Mouse (Mus musculus): Measurements from ENCODE around the gene D8Ertd738e. TPM values are rescaled to one million over a fixed set of nuclear protein-coding genes. Genes with fewer than 3 reads are reported as not detected.

Gene D8Ertd738e
- polyA plus RNA-seq, 1 experiment from 2014 or later, result 266 TPM

- peak overlapping the region; percentile 53; the same call in 1 of the 2 replicates for H3K9ac ChIP-seq
- 49% methylated on average over 11 of the region's 11 CpGs for WGBS
- no peaks in the 10 kb centered on the region for H3K36me3 ChIP-seq
- H3K27me3 ChIP-seq, result peaks cover 24% of the 10 kb centered on the region
- H3K4me3 ChIP-seq, result 0 out of 2 replicates have a peak overlapping the region, but pooled peaks have one; percentile 44
- H3K9me3 ChIP-seq (replicated peaks), result no peaks in the 10 kb centered on the region
- ATAC-seq (ENCODE audit: low FRiP score), result no peak
- H3K4me2 ChIP-seq (replicated peaks), result no peak overlapping the region
- peak overlapping the region; percentile 70 for H3K27ac ChIP-seq
- peaks cover 61% of the 10 kb centered on the region for H3K4me1 ChIP-seq
Measured at GRCm38 (mm10) chr8:84199348-84200125, 50.0 kb downstream of the D8Ertd738e start.

GRCm38 (mm10) chr8:84198871-84199270, 50.6 kb downstream of the D8Ertd738e start:
- Histone ChIP-seq H3K9me3 (replicated peaks) (no peaks in the 10 kb centered on the region), H3K27me3 (peaks cover 24% of the 10 kb centered on the region), H3K4me1 (peaks cover 58% of the 10 kb centered on the region), H3K27ac (peak overlapping the region; percentile 91), H3K36me3 (no peaks in the 10 kb centered on the region), H3K4me3 (no peak overlapping the region), H3K4me2 (replicated peaks) (peak overlapping the region; percentile 60), H3K9ac (no peak overlapping the region; the same call in 1 of the 2 replicates)
- 22% methylated on average over 4 of the region's 4 CpGs for WGBS
- ATAC-seq (ENCODE audit: low FRiP score), result no peak

- H3K4me1 ChIP-seq, result peaks cover 51% of the 10 kb centered on the region
- no peaks in the 10 kb centered on the region for H3K36me3 ChIP-seq
- peak overlapping the region; percentile 91 for H3K27ac ChIP-seq
- H3K27me3 ChIP-seq, result peaks cover 28% of the 10 kb centered on the region
- ATAC-seq (ENCODE audit: low FRiP score), result peak; percentile 74
- peak overlapping the region; percentile 48 for H3K4me3 ChIP-seq
- H3K9ac ChIP-seq, result peak overlapping the region; percentile 50
- peak overlapping the region; percentile 60 for H3K4me2 ChIP-seq (replicated peaks)
- 4% methylated on average over 30 of the region's 30 CpGs for WGBS
- no peaks in the 10 kb centered on the region for H3K9me3 ChIP-seq (replicated peaks)
Measured at GRCm38 (mm10) chr8:84197922-84198774, 51.4 kb downstream of the D8Ertd738e start.

- Histone ChIP-seq H3K9ac (peak overlapping the region; percentile 50; the same call in 1 of the 2 replicates), H3K4me1 (peaks cover 51% of the 10 kb centered on the region), H3K36me3 (no peaks in the 10 kb centered on the region), H3K27ac (peak overlapping the region; percentile 91), H3K27me3 (peaks cover 27% of the 10 kb centered on the region), H3K4me3 (peak overlapping the region; percentile 48), H3K4me2 (replicated peaks) (peak overlapping the region; percentile 60), H3K9me3 (replicated peaks) (no peaks in the 10 kb centered on the region)
- 2% methylated on average over 43 of the region's 43 CpGs for WGBS
- peak; percentile 52 for ATAC-seq (ENCODE audit: low FRiP score)
Measured at GRCm38 (mm10) chr8:84197141-84197921, 52.2 kb downstream of the D8Ertd738e start.

MicroRNA genes within 50 kb of the gene (microRNA counts, 519-probe panel; counts per million panel counts)
- 4,680 counts per million, percentile 88 among the panel's probes with 10 or more counts for microRNA mmu-miR-23a
- 5,224 counts per million, percentile 93 among the panel's probes with 10 or more counts for microRNA mmu-miR-27a

Small RNA genes within 50 kb of the gene (microRNA-seq; reads per million reads assigned to microRNA genes)
- 5,345 reads per million, percentile 90 among the genes with 10 or more reads in this experiment for gene Mir23a
- gene Mir24-2, result not detected
- 127 reads per million, percentile 49 among the genes with 10 or more reads in this experiment for gene Mir27a
- gene Mir3074-2, result not detected

Other genes starting within 250 kb of the D8Ertd738e start
- 0.89 and 1.5 TPM in 2 replicates for gene 1700067K01Rik, start 248.2 kb downstream of the D8Ertd738e start, polyA plus RNA-seq (2016; fragmentation: Nextera tagmentation; extraction: Ambion mirVana)
- gene 2210011C24Rik, start 237.5 kb downstream of the D8Ertd738e start, polyA plus RNA-seq (2016; fragmentation: Nextera tagmentation; extraction: Ambion mirVana), result not detected in 2 replicates
- 8.6 and 10.9 TPM in 2 replicates for gene Palm3, start 228.2 kb downstream of the D8Ertd738e start, polyA plus RNA-seq (2016; fragmentation: Nextera tagmentation; extraction: Ambion mirVana)
- 0.14 and 0.33 TPM in 2 replicates for gene Il27ra, start 207.1 kb downstream of the D8Ertd738e start, polyA plus RNA-seq (2016; fragmentation: Nextera tagmentation; extraction: Ambion mirVana)
- not detected in 2 replicates for gene Rln3, start 204.7 kb downstream of the D8Ertd738e start, polyA plus RNA-seq (2016; fragmentation: Nextera tagmentation; extraction: Ambion mirVana)
- gene Gm10643, start 184.6 kb downstream of the D8Ertd738e start, polyA plus RNA-seq (2016; fragmentation: Nextera tagmentation; extraction: Ambion mirVana), result 2.1 and 3.0 TPM in 2 replicates
- gene Rfx1, start 182.9 kb downstream of the D8Ertd738e start, polyA plus RNA-seq (2016; fragmentation: Nextera tagmentation; extraction: Ambion mirVana), result 8.9 and 9.4 TPM in 2 replicates
- 16.4 and 19.7 TPM in 2 replicates for gene Dcaf15, start 145.0 kb downstream of the D8Ertd738e start, polyA plus RNA-seq (2016; fragmentation: Nextera tagmentation; extraction: Ambion mirVana)
- 0.39 and 0.50 TPM in 2 replicates for gene Podnl1, start 123.7 kb downstream of the D8Ertd738e start, polyA plus RNA-seq (2016; fragmentation: Nextera tagmentation; extraction: Ambion mirVana)
- gene Cc2d1a, start 101.8 kb downstream of the D8Ertd738e start, polyA plus RNA-seq (2016; fragmentation: Nextera tagmentation; extraction: Ambion mirVana), result 21.6 and 21.7 TPM in 2 replicates
- gene 4930432K21Rik, start 101.7 kb downstream of the D8Ertd738e start, polyA plus RNA-seq (2016; fragmentation: Nextera tagmentation; extraction: Ambion mirVana), result 1.6 and 1.9 TPM in 2 replicates
- 5.8 and 7.2 TPM in 2 replicates for gene Nanos3, start 64.5 kb downstream of the D8Ertd738e start, polyA plus RNA-seq (2016; fragmentation: Nextera tagmentation; extraction: Ambion mirVana)
- 57.5 and 59.0 TPM in 2 replicates for gene Zswim4, start 12.7 kb downstream of the D8Ertd738e start, polyA plus RNA-seq (2016; fragmentation: Nextera tagmentation; extraction: Ambion mirVana)
- 57.3 and 62.9 TPM in 2 replicates for gene Mri1, start 7.6 kb upstream of the D8Ertd738e start, polyA plus RNA-seq (2016; fragmentation: Nextera tagmentation; extraction: Ambion mirVana)
- gene Ccdc130, start 20.7 kb upstream of the D8Ertd738e start, polyA plus RNA-seq (2016; fragmentation: Nextera tagmentation; extraction: Ambion mirVana), result 18.4 and 22.0 TPM in 2 replicates
- 13.3 and 16.1 TPM in 2 replicates for gene Cacna1a, start 138.7 kb upstream of the D8Ertd738e start, polyA plus RNA-seq (2016; fragmentation: Nextera tagmentation; extraction: Ambion mirVana)